Mouse (Mus musculus): ENCODE results near the gene Coa3.

GRCm38 (mm10) chr11:101251031-101251430 is 27.9 kb downstream of the Coa3 start:
- no peak for TF ChIP-seq CTCF (conservative IDR thresholded peaks at IDR 0.05; ENCODE audit: insufficient read depth, insufficient read length, low read depth, low read length)
- TF ChIP-seq POLR2A (IDR thresholded peaks at IDR 0.05; ENCODE audit: low read depth, low read length): no peak
